Mouse (Mus musculus): ENCODE measurements around the gene Prss12.

DNA sequence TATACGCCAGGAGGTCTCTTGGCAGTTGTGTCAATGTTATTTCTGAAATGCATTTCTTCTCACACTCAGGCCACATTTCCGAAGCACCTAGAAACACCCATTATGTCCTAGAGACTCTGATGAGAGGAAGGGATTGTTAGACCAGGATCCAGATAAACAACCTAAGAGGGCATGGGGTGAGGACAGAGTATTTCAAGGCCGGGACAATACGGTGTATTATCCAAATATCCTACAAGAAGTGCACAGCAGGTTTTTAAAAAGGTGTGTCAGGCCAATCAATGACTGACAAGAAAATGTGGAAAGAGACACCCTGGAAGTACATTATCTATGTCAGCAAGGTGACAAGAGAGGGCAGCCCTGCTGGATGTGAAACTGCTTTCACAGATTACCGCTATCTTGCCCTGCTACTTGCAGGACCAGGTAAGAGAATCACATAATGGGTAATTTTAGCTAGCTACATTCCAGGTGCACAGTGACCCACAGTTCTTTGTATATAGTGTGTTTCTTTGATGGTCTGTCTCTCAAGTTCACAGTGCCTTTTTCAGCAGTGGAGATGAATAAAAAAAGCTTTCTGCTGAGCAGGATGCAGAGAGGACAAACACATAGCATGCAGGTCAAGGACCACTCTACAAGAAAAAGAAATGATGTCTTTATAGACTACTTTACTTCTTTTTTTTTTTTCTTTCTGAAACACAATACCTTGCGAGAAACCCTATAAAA lies 97.0 kb downstream of the Prss12 start:
- TF ChIP-seq CTCF (IDR thresholded peaks at IDR 0.05; ENCODE audit: control insufficient read depth, insufficient read depth, insufficient replicate concordance, low read depth, low read length): no peak
- no peak for TF ChIP-seq POLR2A (IDR thresholded peaks at IDR 0.05; ENCODE audit: control insufficient read depth, low read depth, low read length)
